Mouse (Mus musculus): ENCODE results near the gene Zfp981.
"Not testable (repeated sequence)": the region's sequence is repeated elsewhere in the genome, so short reads cannot be mapped to it uniquely, and the experiment has no call there.

The Zfp981 gene

DNA sequence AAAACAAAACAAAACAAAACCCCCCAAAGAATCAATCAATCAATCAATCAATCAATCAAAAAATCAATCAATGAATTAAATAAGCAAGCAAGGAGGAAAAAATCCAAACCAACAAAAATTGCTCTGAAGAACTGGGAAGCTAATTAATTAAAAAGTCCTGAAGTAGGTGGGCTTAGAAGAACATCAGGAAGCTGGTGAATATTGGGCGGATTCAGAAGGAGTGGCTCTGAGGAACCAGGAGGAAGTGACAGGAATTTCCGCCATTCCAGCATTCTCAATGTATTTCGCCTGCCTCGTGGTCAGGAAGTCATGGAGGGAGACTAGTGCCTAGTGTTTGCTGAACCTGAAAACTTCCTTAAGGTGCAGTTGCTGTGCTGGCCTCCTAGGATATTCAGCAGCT, at the start of gene Zfp981:
TSS of gene Zfp981 (plus strand) at position 301 of the 400 bp plus-strand sequence.
- DNase-seq (ENCODE audit: low read depth, low spot score) = not testable (repeated sequence)

DNA sequence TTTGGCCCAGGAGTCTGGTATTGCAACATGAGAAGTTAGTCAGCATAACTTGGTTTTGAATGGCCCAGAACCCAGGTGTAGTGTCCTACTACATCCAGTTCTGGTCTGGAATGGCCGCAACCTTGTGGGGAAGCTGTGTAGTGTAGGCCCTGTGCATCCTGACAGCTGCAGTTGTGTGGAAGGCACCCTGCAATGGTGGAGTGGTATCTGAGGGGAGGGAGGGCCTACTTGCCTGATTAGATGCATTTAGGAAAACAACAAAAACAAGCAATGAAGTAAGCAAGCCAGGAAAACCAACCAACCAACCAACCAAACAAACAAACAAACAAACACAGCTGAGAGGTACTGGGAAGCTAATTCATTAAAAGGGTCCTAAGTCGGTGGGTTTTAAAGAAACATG, 49.3 kb upstream of the Zfp981 start:
- DNase-seq (ENCODE audit: low read depth, low spot score) = not testable (repeated sequence)

DNA sequence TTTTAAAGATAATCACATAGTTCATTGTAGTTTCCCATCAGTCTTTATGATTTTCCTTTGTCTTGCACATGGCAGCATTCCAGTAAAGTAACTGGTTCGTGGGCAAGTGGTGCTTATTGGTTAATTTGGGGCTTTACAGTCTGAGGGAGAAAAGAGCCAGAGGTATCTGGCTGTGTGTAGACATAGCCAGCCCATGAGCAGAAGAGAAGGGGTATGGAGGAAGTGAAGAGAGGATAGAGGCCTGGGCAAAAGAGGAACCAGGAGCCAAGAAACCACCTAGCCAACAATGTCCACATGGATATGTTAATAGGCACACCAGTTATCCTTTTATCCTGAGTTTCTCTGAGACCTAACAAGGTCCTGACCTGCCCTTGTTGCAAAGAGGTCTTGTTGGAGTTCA, 47.7 kb upstream of the Zfp981 start:
- not testable (repeated sequence) for DNase-seq (ENCODE audit: low read depth, low spot score)

DNA sequence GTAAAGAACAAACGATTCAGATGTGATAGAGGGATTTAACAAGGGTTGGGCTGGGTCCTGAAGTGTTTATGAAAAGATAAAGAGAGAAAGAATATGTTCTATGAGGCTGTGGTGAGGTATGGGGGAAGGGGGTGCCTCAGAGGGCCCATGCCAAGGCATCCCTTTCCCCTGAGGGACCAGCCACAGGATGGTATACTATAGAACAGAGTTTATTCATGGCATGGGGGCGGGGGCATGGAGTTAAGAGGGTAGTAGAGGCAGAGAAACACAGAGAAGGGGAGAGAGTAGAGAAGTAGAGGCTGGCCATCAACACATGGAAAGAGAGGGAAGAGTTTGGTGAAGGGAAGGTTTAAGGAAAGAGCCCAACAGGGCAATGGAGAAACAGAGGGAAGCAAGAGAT, 46.9 kb upstream of the Zfp981 start:
- no peak for DNase-seq (ENCODE audit: low read depth, low spot score)

DNA sequence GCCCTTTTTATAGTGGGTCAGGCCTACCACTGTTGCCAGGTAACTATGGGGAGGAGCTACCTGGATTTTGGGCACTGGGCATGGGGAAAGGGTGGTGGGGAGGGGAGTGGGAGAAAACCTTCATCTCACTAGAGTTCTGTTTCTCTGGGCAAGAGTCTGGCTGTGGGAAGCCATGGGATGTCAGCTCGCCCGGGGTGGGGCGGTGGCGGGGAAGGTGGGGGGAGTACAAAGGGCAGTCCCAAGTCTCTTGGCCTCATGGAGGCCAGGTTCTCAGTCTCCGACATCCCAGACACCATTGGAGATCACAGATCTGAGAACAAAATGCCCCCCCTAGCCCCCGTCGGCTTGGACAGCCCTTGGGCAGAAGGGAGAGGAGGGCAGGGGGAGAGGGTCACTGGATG, 46.5 kb upstream of the Zfp981 start:
- no peak for DNase-seq (ENCODE audit: low read depth, low spot score)

DNA sequence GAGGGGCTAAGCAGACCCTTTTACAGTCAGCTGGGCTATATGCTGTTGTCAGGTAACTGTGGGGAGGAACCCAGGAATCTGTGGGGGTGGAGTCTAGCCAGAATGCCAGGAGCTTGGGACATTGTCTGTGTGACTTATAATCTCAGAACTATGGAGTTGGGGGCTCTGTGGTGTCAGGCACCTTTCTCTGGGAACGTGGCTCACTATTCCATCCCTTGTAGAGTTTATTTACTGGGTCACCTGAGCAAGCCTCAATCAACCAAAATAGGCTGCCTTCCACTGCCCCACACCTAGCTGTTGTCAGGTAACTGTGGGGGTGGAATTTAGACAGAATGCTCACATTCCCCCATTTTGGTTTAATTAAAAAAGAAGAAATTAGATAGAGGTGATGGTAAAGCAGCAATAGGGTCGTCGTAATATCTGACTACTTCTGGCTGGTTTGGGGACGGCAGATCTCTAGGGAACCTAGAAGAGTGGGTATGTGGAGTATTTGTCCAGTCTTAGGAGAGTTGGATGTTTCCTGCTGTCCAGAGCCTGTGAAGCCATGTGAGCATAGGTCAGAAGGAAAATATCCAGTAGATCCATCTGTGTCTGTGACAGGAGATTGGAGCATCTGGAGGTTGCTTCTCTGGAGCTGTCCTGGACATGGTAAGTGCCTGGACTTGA, 45.6 kb upstream of the Zfp981 start:
- no peak for DNase-seq (ENCODE audit: low read depth, low spot score)

DNA sequence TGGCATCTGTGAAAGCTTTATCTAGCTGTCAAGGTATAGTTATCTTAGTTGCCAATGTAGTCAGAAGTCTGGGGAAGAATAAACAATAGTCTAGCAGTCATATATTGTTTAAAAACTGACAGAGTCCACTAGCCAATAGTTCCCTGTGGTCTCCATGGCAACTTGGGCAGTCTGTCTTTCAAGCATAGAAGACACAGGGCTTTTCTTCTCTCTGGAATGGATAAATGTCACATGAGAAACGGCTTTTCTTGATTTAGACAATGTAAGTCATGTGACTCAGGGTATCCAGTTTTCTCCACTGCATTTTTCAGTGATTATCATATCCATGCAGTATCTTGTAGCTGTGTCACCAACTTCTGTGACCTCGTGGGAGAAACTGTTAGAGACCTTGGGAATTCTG, 44.7 kb upstream of the Zfp981 start:
- no peak for DNase-seq (ENCODE audit: low read depth, low spot score)

DNA sequence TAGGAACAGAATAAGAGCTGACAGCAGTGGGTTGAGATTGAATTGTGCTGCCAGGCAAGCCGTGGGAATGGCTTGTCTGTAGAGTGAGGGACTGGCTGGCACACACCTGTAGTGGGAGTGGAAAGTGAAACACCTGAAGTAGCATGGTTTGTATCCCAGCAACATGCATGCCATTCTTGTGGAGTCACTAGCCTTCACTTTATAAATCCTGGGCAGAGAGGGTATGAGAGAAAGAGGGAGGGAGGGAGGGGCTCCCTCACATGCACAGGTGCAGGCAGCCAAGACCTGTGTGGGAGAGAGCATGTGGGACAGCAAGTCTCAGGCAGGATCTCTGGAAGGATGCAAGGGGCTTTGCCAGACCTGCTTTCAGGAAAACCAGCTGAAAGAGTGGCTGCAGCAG, 44.1 kb upstream of the Zfp981 start:
- no peak for DNase-seq (ENCODE audit: low read depth, low spot score)

DNA sequence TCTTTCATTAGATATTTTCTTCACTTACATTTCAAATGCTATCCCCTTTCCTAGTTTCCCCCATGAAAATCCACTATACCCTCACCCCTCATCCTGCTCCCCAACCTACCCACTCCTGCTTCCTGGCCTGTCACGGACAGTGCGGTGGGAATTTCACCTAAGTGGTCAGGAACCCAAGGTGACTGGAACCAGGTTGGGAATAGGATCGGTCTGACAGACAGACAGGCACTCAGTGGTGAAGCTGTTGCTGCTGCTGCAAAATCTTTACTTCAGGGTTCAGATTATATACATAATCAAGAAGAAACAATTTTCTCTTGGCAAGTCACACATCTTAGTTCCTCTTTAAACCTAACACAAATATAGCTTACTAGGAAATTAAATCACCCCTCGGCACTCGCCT, 42.0 kb upstream of the Zfp981 start:
- DNase-seq (ENCODE audit: low read depth, low spot score) = not testable (repeated sequence)

DNA sequence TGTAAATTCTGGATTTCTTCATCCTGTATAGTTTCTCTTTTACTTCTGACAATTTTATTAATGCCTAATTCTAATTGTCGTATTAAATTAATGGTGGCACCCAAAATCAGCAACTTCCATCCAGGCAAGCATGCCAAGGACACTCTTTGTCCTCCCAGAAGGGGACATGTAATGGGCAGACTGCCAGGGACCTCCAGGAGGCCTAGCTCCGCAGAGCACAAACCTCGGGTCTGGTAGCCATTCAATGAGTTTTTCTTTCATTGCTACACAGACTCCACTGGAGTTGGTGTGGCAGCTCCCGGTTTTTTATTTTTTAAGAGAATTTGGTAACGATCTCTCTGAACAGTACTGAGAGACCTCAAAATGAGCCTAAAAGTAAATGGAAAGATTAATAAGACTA, 41.1 kb upstream of the Zfp981 start:
- not testable (repeated sequence) for DNase-seq (ENCODE audit: low read depth, low spot score)

DNA sequence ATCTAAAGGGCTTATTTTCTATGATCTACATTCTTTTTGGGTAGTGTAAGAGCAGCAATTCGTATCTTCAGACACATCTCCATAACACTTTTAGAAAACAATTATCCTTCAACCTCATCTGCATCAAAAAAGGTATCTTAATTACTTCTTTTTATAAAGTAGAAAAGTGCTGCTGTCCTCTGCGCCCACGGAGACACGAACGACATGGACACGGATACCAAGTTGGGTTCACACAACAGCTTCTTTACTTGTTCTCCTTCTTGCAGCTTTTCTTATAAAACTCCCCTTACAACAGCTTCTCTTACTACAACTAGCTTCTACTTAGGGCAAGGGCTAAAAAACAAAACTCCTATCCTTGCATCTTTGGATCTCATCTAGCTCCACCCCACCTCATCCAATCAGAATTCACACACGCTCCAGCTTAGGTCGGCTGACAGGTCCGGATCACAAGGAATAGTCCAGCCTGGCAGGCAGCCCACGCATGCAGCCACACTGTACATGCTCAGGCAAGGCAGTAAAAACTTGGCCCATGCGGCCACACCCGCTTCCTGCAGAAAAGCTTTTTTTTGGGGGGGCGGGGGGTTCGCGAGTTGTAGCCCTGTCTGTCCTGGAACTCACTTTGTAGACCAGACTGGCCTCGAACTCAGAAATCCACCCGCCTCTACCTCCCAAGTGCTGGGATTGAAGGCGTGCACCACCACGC, 38.0 kb upstream of the Zfp981 start:
- DNase-seq (ENCODE audit: low read depth, low spot score) = not testable (repeated sequence)

DNA sequence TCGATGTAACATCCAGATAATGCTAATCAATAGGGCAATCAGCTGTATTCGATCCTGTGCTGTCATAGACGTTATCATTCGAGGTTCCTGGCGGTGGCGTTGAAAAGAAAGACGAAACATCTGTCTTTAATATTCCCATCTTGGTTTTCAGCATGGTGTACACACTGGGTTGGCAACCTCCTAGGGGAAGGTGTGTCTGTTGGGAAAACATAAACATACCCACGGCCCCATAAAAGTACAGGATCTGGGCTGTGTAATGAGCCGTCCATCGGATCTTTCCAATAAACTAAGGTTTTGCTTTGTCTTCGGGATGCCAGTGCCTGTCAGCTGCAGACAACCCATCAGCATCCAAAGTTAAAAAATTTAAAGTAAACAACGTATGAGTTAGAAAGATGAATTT, 31.8 kb upstream of the Zfp981 start:
- DNase-seq (ENCODE audit: low read depth, low spot score) = not testable (repeated sequence)

DNA sequence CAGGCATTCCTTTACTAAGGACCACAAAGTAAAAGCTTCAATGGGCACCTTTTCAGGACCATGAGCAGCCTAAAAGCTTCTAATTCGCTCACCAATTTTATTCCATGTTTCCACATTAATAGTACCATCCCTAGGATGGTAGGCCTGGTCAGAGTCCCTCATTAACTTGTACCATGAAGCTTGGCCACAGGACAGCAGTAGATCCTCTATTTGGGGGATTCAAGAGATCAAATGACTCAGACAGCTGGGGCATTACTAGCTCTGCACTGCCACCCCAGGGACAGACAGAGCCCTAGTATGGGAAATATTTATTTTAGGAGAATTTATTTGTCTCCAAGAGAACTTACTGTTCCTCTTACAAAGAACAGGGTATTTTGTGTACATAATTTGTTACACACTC, 27.6 kb upstream of the Zfp981 start:
- DNase-seq (ENCODE audit: low read depth, low spot score) = not testable (repeated sequence)

DNA sequence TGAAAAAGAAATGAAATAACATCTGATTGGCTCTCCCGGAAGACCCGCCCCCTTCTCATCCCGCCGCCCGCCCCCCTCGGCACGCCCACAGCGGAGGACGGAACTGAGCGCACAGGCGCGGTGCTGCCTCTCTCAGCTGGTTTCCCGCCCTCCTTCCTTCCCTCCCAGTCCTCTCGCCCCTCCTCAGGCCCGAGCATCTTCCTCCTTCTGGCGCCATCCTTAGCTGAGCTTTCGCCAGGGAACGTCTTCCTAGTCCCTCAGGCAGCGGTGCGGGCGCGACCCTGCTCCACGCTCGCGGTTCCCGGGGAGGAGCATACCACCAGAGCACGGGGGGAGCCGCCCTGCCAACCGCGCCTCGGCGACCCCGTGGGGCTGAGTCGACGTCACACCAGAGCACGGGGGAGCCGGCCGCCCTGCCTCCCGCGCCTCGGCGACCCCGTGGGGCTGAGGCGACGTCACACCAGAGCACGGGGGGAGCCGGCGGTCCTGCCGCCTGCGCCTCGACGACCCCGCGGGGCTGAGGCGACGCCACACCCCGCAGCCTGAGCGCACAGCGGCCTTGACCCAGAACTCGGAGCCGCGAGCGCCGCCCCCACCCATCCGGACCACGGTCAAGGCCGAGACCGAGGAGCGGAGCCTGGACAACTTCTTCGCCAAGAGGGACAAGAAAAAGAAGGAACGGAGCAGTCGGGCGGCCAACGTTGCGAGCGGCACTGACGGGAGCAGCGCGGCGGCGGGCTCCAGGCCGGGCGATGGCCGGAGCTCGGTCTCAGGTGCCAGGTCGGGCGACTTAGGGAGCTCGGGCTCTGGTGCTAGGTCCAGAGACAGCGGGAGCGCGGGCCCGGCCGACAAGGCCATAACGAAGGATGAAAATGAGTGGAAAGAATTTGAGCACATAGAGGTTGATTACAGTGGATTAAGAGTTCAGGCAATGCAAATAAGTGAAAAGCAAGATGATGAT, 26.8 kb upstream of the Zfp981 start:
- DNase-seq (ENCODE audit: low read depth, low spot score) = not testable (repeated sequence)

DNA sequence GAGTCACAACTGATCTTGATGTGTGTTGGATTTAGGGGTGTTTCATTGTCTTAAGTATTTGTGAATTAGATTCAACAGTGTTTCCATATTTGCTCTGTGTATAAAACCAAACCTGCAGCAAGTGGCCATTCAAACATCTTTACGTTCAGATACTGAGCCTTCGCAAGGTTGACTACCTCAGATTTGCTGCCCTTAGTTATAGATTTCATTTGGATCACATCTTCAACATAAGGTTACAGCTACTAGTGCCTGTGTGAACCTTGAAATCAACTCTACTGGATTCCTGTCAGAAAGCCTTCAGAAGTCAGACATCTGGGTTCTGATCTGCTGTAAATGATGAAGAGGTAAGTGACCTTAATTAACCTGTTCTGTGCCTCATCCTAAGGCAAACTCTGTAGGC, 25.6 kb upstream of the Zfp981 start:
- not testable (repeated sequence) for DNase-seq (ENCODE audit: low read depth, low spot score)

DNA sequence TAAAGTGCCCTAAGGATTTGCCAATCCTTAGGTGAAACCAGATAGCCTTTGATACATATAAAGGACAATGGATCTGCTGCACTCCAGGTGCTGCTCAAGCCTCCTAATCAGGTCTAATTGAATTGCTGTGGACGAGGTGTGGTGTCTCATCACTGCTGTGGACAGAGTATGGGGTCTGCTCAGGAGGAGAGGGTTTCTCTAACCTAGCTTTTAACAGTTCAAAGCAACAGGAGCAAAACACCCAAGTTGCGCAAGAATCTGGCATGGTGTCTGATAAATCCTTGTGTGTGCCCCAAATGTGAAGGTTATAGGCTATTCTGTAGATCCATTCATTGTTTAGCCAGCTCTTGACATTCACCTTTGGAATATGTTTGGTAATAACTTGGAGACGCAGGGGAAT, 24.9 kb upstream of the Zfp981 start:
- DNase-seq (ENCODE audit: low read depth, low spot score) = not testable (repeated sequence)

DNA sequence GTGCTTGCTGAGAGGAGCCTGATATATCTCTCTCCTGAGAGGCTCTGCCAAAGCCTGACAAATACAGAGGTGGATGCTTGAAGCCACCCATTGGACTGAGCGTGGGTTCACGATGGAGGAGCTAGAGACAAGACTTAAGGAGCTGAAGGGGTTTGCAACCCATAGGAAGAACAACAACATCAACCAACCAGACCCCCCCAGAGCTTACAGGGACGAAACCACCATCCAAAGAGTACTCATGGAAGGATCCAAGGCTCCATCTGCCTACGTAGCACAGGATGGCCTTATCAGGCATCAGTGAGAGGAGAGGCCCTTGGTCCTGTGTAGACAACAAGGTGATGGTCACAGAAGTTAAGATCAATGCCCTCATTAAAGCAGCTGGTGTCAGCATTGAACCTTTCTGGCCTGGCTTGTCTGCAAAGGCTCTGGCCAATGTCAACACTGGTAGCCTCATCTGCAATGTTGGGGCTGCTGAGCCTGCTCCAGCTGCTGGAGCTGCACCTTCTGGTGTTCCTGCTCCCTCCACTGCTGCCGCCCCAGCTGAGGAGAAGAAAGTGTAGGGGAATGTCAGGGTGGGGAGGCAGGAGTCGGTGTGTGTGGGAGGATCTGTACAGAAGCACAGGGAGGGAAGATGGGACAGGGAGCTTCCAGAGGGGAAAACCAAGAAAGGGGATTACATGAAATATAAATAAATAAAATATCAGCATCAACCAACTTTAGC, 21.3 kb upstream of the Zfp981 start:
- not testable (repeated sequence) for DNase-seq (ENCODE audit: low read depth, low spot score)

DNA sequence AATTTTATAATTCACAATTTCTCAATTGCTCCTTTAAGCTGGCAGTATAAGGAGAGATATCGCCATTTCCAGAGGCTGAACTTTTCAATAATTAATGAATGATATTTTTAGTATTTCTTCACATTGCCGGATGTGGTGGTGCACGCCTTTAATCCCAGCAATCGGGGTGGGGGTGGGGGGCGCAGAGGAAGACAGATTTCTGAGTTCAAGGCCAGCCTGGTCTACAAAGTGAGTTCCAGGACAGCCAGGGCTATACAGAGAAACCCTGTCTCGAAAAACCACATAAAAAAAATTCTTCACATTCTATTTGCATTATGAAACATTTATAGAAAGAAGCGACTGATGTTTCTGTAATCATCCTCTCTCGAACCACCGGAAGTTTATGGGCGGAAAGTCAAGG, 19.3 kb upstream of the Zfp981 start:
- not testable (repeated sequence) for DNase-seq (ENCODE audit: low read depth, low spot score)

DNA sequence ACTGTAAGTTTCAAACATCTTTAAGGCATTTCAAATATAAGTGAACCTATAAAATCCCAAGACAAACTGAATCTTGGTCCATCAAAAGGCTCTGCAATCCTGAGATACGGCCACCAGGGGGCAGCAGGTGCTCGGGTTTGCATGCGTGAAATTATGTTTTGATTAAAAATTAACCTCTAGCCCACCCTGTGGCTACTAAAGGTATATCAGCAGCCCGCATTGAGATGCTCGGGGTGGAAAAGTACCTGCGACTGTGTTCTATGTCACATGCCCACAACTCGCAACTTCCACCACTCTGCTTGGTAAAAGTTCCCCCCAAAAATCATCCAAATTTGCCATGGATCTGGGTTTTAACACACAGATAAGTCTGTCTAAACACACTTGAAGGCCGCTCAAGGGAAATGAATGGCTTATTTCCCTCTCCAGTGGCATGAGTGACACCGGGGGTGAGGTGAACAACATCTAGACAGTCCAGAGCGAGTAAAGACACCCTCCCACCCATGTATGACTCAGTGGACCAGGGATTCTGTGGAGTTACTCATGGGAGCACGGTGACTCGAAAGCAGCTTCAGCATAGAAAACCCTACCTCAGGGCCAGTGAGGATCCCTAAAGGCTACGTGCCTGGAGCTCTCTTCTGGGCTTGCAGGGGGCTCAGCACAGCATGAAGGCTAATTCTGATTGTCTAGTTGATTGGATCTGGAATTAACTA, 18.1 kb upstream of the Zfp981 start:
- DNase-seq (ENCODE audit: low read depth, low spot score) = not testable (repeated sequence)

DNA sequence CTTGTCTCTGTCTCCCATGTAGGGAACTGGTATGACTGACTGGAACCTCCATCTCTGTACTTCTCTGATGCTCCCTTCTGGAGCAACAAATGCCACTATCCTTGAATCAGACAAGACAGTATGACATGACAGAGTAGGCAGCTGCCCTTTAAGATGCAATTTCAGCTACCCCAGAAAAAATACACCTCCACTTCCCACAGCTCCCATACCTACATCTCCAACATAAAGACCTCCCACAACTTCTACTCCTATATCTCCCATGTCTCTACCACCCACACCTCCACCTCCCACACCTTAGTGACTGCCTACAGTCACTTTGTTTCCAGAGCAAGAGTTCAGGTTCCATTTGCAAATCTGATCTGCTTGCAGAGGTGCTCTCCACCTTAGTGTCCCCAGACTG, 17.2 kb upstream of the Zfp981 start:
- DNase-seq (ENCODE audit: low read depth, low spot score) = not testable (repeated sequence)
